Mouse (Mus musculus): Measurements from ENCODE around the gene Tac2. TPM values are rescaled to one million over a fixed set of nuclear protein-coding genes. Genes with fewer than 3 reads are reported as not detected.
"Not testable (repeated sequence)": the region's sequence is repeated elsewhere in the genome, so short reads cannot be mapped to it uniquely, and the experiment has no call there.

The Tac2 gene
- polyA plus RNA-seq, 1 experiment = not detected

DNA sequence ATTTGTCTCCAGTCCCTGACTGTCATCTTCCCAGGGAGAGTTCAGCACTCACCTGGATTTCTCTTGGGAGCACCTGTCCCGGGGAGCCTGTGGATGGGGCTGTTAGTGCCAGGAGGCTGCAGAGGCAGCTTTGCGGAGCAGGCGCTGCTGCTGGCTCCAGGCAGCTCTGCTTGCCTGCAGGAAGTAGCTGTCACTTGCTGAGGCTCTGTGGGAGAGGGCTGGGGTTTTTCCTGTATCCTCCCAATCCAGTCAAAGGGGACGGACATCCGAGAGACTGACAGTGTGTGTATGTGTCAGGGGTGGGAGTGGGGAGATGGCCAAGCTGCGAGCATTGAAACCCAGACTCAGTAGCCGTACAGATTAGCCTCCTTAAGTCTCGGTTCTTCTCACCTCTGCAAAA is 27.3 kb downstream of the Tac2 start, which contains the start of gene Gpr182:
Gpr182 (minus strand) TSS at position 185 of the 400 bp plus-strand sequence.
- Histone ChIP-seq H3K4me3 (ENCODE audit: insufficient read depth, low read length) (no peak within 1 kb of the TSS), H3K27ac (ENCODE audit: insufficient read depth, low read depth, low read length) (no peak within 1 kb of the TSS), H3K4me1 (ENCODE audit: control insufficient read depth, insufficient read depth, low read length) (no peaks in the 10 kb centered on the region)
- TF ChIP-seq CTCF (IDR thresholded peaks at IDR 0.05; ENCODE audit: low read depth, low read length) (no peak), POLR2A (IDR thresholded peaks at IDR 0.05; ENCODE audit: borderline replicate concordance, low read depth, low read length) (no peak)

DNA sequence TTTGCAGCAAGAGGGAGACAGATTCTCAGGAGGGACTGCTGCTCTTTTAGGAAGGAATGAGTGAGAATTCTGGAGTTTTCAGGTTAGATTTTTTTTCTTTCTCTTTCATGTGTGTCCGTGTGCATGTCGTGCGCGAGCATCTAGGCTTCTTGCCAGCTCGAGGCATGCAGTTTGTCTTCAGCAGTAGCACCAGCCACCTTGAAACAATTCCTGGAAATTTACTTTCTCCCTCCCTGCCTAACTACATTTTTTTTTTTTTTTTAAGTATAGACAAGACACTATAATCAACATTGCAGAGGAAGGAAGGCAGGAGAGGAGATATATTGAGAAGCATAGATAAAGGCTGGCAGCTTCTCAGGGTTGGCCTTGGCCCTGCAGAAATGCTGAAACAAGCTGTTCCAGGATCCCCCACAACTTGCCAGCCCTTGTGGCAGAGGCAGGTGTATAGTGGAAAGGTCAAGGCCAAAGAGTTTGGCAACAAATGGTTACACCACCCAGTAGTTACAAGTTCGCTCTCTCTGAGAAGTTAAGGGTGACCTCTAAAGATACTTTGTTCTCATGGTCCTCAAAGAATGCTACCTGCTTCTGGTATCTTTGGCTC is 30.4 kb downstream of the Tac2 start:
- TF ChIP-seq CTCF (IDR thresholded peaks at IDR 0.05; ENCODE audit: low read depth, low read length) (no peak), POLR2A (IDR thresholded peaks at IDR 0.05; ENCODE audit: borderline replicate concordance, low read depth, low read length) (no peak)
- Histone ChIP-seq H3K4me3 (ENCODE audit: insufficient read depth, low read length) (no peak overlapping the region), H3K27ac (ENCODE audit: insufficient read depth, low read depth, low read length) (no peak overlapping the region), H3K4me1 (ENCODE audit: control insufficient read depth, insufficient read depth, low read length) (no peaks in the 10 kb centered on the region)

DNA sequence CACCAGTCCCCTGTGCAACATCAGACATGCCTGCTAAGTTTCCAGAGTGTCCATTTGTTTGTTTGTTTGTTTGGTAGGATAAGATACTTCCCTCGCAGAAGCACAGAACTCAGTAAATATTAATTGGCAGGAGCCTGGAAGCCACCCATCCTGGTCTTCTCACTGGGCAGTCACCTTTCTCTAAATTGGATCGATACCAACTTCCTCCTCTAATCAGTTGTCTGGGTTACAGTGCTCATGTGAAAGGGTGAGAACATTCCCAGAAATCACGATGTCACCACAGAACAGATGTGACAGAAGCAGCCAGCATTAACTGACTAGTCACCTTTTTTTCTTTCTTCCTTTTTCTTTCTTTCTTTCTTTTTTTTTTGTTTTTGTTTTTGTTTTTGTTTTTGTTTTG is 31.0 kb downstream of the Tac2 start:
- Histone ChIP-seq H3K4me1 (ENCODE audit: control insufficient read depth, insufficient read depth, low read length) (no peaks in the 10 kb centered on the region), H3K27ac (ENCODE audit: insufficient read depth, low read depth, low read length) (no peak overlapping the region), H3K4me3 (ENCODE audit: insufficient read depth, low read length) (no peak overlapping the region)
- TF ChIP-seq POLR2A (IDR thresholded peaks at IDR 0.05; ENCODE audit: borderline replicate concordance, low read depth, low read length) = no peak
- no peak for TF ChIP-seq CTCF (IDR thresholded peaks at IDR 0.05; ENCODE audit: low read depth, low read length)

DNA sequence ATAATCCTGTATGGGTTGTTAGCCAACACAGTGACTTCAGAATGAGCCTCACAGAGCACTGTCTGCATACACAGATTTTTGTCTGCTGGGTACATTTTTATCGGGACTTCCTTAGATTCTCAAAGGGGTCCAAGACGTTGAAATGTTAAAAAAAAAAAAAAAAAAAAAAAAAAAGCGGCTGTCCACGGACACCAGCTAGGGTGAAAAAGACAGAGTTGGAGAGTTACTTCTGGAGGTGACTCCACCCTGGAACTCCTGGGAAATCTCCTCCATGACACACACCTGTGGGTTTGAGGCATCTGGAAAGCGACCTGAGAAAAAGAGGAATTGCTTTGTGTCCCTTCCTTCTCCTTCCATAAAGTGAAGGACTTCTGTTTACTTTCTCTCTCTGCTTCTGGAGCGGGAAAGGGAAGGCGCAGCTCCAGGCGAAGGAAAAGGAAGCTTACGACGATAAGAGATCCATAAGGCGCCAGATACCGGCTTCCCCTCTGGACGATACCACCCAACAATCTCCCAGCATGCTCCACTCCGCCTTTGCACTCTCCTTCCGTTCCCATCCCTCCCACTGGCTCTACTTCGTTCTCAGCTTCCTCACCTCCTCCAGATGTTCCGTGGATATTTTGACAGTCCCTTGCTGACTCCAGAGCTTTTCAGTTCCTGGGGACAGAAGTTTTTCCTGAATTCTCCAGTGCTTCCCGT is 31.6 kb downstream of the Tac2 start:
- Histone ChIP-seq H3K27ac (ENCODE audit: insufficient read depth, low read depth, low read length) (no peak overlapping the region), H3K4me3 (ENCODE audit: insufficient read depth, low read length) (no peak overlapping the region), H3K4me1 (ENCODE audit: control insufficient read depth, insufficient read depth, low read length) (no peaks in the 10 kb centered on the region)
- no peak for TF ChIP-seq POLR2A (IDR thresholded peaks at IDR 0.05; ENCODE audit: borderline replicate concordance, low read depth, low read length)
- TF ChIP-seq CTCF (IDR thresholded peaks at IDR 0.05; ENCODE audit: low read depth, low read length) = no peak

DNA sequence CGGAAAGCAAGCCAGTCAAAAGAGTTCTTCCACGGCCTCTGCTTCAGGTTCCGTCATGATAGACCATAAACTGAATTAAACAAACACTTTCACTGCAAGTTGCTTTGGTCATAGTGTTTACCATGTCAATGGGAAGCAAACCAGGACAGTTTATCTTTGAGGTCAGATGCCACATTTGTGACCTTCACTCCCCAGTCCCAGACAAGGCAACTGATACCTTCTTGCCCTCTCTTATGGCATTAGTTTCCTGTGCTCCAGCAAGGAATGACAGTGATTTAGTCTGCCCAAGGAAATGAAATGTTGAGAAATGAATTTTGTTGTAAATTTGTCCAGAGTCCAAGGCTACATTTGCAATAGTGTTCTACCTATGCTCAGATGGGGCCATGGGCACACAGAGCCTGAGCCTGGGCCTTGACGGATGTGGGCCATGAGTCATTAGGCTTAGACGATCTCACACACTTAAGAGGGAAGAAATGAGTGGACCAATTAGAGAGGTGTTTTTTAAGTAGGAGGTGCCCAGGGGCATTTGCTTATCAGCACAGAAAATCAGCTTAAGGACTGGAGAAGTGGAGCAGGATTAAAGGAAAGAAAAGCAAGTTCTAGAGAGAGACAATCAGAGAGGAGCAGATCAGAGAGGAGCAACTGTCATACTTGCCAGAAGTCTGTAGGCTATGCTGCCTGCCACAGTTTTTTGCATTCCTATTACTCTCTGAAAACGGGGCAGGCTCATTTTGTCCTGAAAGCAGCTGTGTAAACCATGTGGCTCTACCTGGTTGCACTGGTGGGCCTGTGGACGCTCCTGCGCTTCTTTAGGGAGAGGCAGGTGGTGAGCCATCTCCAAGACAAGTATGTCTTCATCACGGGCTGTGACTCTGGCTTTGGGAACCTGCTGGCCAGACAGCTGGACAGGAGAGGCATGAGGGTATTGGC is 35.2 kb downstream of the Tac2 start, which contains the start of the genes Rdh1 and Rdh16f1:
Rdh1 (plus strand) TSS at position 541 of the 930 bp plus-strand sequence.
Rdh16f1 (plus strand) TSS at position 607 of the 930 bp plus-strand sequence.
- TF ChIP-seq POLR2A (IDR thresholded peaks at IDR 0.05; ENCODE audit: borderline replicate concordance, low read depth, low read length) (no peak), CTCF (IDR thresholded peaks at IDR 0.05; ENCODE audit: low read depth, low read length) (no peak)
- H3K27ac ChIP-seq (ENCODE audit: insufficient read depth, low read depth, low read length) = no peak within 1 kb of the TSS
- no peaks in the 10 kb centered on the region for H3K4me1 ChIP-seq (ENCODE audit: control insufficient read depth, insufficient read depth, low read length)
- H3K4me3 ChIP-seq (ENCODE audit: insufficient read depth, low read length) = no peak within 1 kb of the TSS

DNA sequence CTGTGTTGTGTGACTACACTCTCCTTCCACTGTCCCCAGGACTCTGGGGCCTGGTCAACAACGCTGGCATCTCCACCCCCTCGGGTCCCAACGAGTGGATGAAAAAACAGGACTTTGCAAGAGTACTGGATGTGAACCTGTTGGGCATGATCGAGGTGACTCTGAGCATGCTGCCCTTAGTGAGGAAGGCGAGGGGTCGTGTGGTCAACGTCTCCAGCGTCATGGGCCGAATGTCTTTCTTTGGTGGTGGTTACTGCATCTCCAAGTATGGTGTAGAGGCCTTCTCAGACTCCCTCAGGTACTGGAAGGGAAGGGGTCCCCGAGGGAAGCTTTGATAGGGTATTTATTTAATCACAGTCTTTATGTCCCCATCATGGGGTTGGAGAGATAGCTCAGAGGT is 38.6 kb downstream of the Tac2 start:
- not testable (repeated sequence) for H3K27ac ChIP-seq (ENCODE audit: insufficient read depth, low read depth, low read length); H3K4me1 ChIP-seq (ENCODE audit: control insufficient read depth, insufficient read depth, low read length); H3K4me3 ChIP-seq (ENCODE audit: insufficient read depth, low read length)

DNA sequence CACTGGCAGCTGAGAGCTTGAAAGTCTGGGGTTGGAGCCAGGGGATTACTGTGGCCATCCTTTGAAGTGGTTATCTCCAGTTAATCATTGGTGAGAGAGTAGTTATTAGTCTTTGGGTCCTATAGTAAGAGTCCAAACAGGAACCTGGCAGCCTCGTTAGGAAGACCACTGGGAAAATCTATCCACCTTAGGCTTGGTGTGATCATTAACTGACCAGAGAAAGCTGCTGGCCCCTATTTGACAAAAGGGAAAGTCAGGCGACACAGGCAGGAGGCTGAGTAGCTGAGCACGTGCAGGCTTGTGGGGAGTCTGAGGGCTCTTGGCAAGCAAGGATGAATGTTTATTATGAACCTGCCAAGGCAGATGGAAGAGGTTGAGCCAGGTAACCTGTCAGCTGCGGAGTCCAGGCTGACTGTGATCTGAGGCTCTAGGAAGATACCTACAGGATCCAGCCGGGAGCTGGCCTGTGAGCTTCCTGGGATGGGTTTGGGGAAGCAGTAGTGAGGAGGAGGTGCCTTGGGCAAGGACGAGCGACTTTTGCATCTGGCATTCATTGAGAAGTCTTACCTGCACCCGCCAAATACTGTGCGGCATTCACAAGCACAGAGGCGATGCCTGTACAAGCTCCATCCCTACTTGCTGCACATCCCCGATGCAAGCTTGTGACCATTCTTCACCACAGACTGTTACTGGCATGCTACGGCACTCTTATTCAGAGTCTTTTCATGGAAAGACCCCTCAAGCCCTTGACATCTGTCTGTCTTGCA is 39.8 kb downstream of the Tac2 start:
- no peak overlapping the region for H3K4me3 ChIP-seq (ENCODE audit: insufficient read depth, low read length)
- no peaks in the 10 kb centered on the region for H3K4me1 ChIP-seq (ENCODE audit: control insufficient read depth, insufficient read depth, low read length)
- no peak overlapping the region for H3K27ac ChIP-seq (ENCODE audit: insufficient read depth, low read depth, low read length)
- TF ChIP-seq CTCF (IDR thresholded peaks at IDR 0.05; ENCODE audit: low read depth, low read length) (no peak), POLR2A (IDR thresholded peaks at IDR 0.05; ENCODE audit: borderline replicate concordance, low read depth, low read length) (no peak)

DNA sequence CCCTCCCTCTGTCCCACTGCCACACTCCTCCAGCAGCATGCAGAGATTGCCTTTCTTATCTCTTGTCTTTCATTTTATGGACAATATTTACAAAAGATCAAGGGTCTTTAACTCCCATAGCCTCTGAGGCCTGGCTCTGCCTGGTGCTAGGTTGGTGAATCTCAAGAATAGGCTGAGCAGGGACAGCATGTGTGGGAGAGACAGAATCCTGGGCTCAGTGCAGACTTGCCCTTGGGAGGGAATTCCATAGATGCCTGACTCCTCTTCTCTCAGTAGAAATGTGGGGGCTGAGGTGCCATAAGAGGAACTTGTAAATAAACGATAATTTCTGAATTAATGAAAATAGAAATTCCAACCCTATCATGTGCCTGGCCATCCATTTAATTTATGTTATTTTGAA is 42.3 kb downstream of the Tac2 start:
- TF ChIP-seq CTCF (IDR thresholded peaks at IDR 0.05; ENCODE audit: low read depth, low read length) = no peak
- TF ChIP-seq POLR2A (IDR thresholded peaks at IDR 0.05; ENCODE audit: borderline replicate concordance, low read depth, low read length) = no peak
- Histone ChIP-seq H3K27ac (ENCODE audit: insufficient read depth, low read depth, low read length) (no peak overlapping the region), H3K4me1 (ENCODE audit: control insufficient read depth, insufficient read depth, low read length) (no peaks in the 10 kb centered on the region), H3K4me3 (ENCODE audit: insufficient read depth, low read length) (no peak overlapping the region)

DNA sequence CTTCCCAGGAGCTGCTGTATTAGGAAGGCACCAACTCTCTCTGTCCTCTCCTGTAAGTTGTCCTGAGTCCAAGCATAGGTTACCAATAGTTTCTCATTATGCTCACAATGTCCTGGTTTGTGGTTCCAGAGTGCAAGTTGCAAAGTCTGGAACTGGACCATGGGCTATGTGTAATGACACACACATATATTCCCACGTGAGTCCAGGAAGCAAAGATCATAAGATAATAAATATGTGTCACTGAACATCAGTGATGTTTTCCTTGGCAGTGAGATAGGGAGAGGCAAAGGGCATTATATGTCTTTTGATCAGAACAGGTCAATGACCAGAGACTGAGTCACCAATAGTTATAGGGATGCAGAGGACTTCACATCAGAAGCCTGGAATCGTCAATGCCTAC is 51.7 kb downstream of the Tac2 start, which contains the start of gene Rdh9:
Rdh9 (plus strand) TSS at position 376 of the 400 bp plus-strand sequence.
- TF ChIP-seq CTCF (IDR thresholded peaks at IDR 0.05; ENCODE audit: low read depth, low read length) (no peak), POLR2A (IDR thresholded peaks at IDR 0.05; ENCODE audit: borderline replicate concordance, low read depth, low read length) (no peak)
- H3K27ac ChIP-seq (ENCODE audit: insufficient read depth, low read depth, low read length) = no peak within 1 kb of the TSS
- H3K4me1 ChIP-seq (ENCODE audit: control insufficient read depth, insufficient read depth, low read length) = no peaks in the 10 kb centered on the region
- H3K4me3 ChIP-seq (ENCODE audit: insufficient read depth, low read length) = no peak within 1 kb of the TSS

Other genes with a start within 250 kb of the Tac2 start
- 1.5 and 2.7 TPM in 2 replicates for gene Stac3, start 222.8 kb upstream of the Tac2 start, polyA plus RNA-seq (2012; ENCODE audit: insufficient read depth, insufficient read length, missing spikeins)
- not detected in 2 replicates for gene Ndufa4l2, start 209.5 kb upstream of the Tac2 start, polyA plus RNA-seq (2012; ENCODE audit: insufficient read depth, insufficient read length, missing spikeins)
- gene Shmt2, start 202.0 kb upstream of the Tac2 start, polyA plus RNA-seq (2012; ENCODE audit: insufficient read depth, insufficient read length, missing spikeins) = 21.0 and 22.8 TPM in 2 replicates
- not detected in 2 replicates for gene Nxph4, start 189.9 kb upstream of the Tac2 start, polyA plus RNA-seq (2012; ENCODE audit: insufficient read depth, insufficient read length, missing spikeins)
- gene Lrp1, start 103.3 kb upstream of the Tac2 start, polyA plus RNA-seq (2012; ENCODE audit: insufficient read depth, insufficient read length, missing spikeins) = 361 and 418 TPM in 2 replicates
- gene Stat6, start 81.5 kb upstream of the Tac2 start, polyA plus RNA-seq (2012; ENCODE audit: insufficient read depth, insufficient read length, missing spikeins) = 128 and 144 TPM in 2 replicates
- gene Nemp1, start 57.6 kb upstream of the Tac2 start, polyA plus RNA-seq (2012; ENCODE audit: insufficient read depth, insufficient read length, missing spikeins) = 11.0 and 13.5 TPM in 2 replicates
- 21.4 and 25.4 TPM in 2 replicates for gene Nab2, start 55.9 kb upstream of the Tac2 start, polyA plus RNA-seq (2012; ENCODE audit: insufficient read depth, insufficient read length, missing spikeins)
- gene Myo1a, start 19.3 kb upstream of the Tac2 start, polyA plus RNA-seq (2012; ENCODE audit: insufficient read depth, insufficient read length, missing spikeins) = 0.31 TPM in 1 of 2 replicates, not detected in the other
- 4.4 and 4.6 TPM in 2 replicates for gene Zbtb39, start 15.1 kb downstream of the Tac2 start, polyA plus RNA-seq (2012; ENCODE audit: insufficient read depth, insufficient read length, missing spikeins)
- gene Gpr182, start 27.3 kb downstream of the Tac2 start, polyA plus RNA-seq (2012; ENCODE audit: insufficient read depth, insufficient read length, missing spikeins) = not detected in 2 replicates
- not detected in 2 replicates for gene Rdh1, start 35.2 kb downstream of the Tac2 start, polyA plus RNA-seq (2012; ENCODE audit: insufficient read depth, insufficient read length, missing spikeins)
- not detected in 2 replicates for gene Rdh16f1, start 35.3 kb downstream of the Tac2 start, polyA plus RNA-seq (2012; ENCODE audit: insufficient read depth, insufficient read length, missing spikeins)
- gene Rdh9, start 51.9 kb downstream of the Tac2 start, polyA plus RNA-seq (2012; ENCODE audit: insufficient read depth, insufficient read length, missing spikeins) = 0.60 TPM in 1 of 2 replicates, not detected in the other
- gene Rdh16, start 76.7 kb downstream of the Tac2 start, polyA plus RNA-seq (2012; ENCODE audit: insufficient read depth, insufficient read length, missing spikeins) = not detected in 2 replicates
- gene Rdh19, start 125.5 kb downstream of the Tac2 start, polyA plus RNA-seq (2012; ENCODE audit: insufficient read depth, insufficient read length, missing spikeins) = not detected in 2 replicates
- not detected in 2 replicates for gene Rdh16f2, start 142.0 kb downstream of the Tac2 start, polyA plus RNA-seq (2012; ENCODE audit: insufficient read depth, insufficient read length, missing spikeins)
- gene Rdh7, start 164.3 kb downstream of the Tac2 start, polyA plus RNA-seq (2012; ENCODE audit: insufficient read depth, insufficient read length, missing spikeins) = not detected in 2 replicates
- not detected in 2 replicates for gene Sdr9c7, start 174.0 kb downstream of the Tac2 start, polyA plus RNA-seq (2012; ENCODE audit: insufficient read depth, insufficient read length, missing spikeins)